Mouse (Mus musculus): ENCODE data around the gene Btbd6. TPM values are rescaled to one million over a fixed set of nuclear protein-coding genes. Genes with fewer than 3 reads are reported as not detected.
A peak's percentile ranks its signal among the peaks of the same experiment; 100 is the strongest.

The Btbd6 gene
- total and polyA plus RNA-seq, 2 experiments from 2014 or later = 21.6 to 62.7 TPM

- Histone ChIP-seq H3K36me3 (replicated peaks; ENCODE audit: control insufficient read depth, insufficient read depth, low read length) (peaks cover 97% of the 10 kb centered on the region), H3K27ac (ENCODE audit: low read depth) (no peak overlapping the region), H3K4me1 (ENCODE audit: control insufficient read depth, insufficient read depth) (no peaks in the 10 kb centered on the region), H3K9me3 (replicated peaks; ENCODE audit: control insufficient read depth, low read length) (no peaks in the 10 kb centered on the region), H3K4me2 (ENCODE audit: low read depth, low read length) (no peak overlapping the region), H3K27me3 (ENCODE audit: control insufficient read depth, insufficient read depth, low read length) (no peaks in the 10 kb centered on the region), H3K4me3 (ENCODE audit: low read depth, low read length) (no peak overlapping the region), H3K9ac (replicated peaks; ENCODE audit: low read depth, low read length) (no peak overlapping the region)
- ATAC-seq (ENCODE audit: insufficient read depth, low read depth) (peak; percentile 80), DNase-seq (ENCODE audit: low spot score) (no peak)
- 49% methylated on average over 6 of the region's 6 CpGs for WGBS
- TF ChIP-seq EP300 (IDR thresholded peaks at IDR 0.05; ENCODE audit: low read depth) = peak; percentile 62; the same call in 1 of the 2 replicates
- TF ChIP-seq CTCF (IDR thresholded peaks at IDR 0.05; ENCODE audit: low read depth) = no peak
These were observed 6.7 kb upstream of the Btbd6 start for GRCm38 (mm10) chr12:112969616-112970015.

- TF ChIP-seq EP300 (IDR thresholded peaks at IDR 0.05; ENCODE audit: low read depth) (no peak), CTCF (IDR thresholded peaks at IDR 0.05; ENCODE audit: low read depth) (no peak)
- Histone ChIP-seq H3K36me3 (replicated peaks; ENCODE audit: control insufficient read depth, insufficient read depth, low read length) (peaks cover 71% of the 10 kb centered on the region), H3K4me3 (ENCODE audit: low read depth, low read length) (no peak overlapping the region), H3K27ac (ENCODE audit: low read depth) (no peak overlapping the region), H3K9me3 (replicated peaks; ENCODE audit: control insufficient read depth, low read length) (no peaks in the 10 kb centered on the region), H3K9ac (replicated peaks; ENCODE audit: low read depth, low read length) (no peak overlapping the region), H3K27me3 (ENCODE audit: control insufficient read depth, insufficient read depth, low read length) (no peaks in the 10 kb centered on the region), H3K4me1 (ENCODE audit: control insufficient read depth, insufficient read depth) (peaks cover 12% of the 10 kb centered on the region), H3K4me2 (ENCODE audit: low read depth, low read length) (no peak overlapping the region)
- DNase-seq (ENCODE audit: low spot score) (no peak), ATAC-seq (ENCODE audit: insufficient read depth, low read depth) (no peak)
- 89% methylated on average over 9 of the region's 9 CpGs for WGBS
These were observed 1.5 kb upstream of the Btbd6 start for GRCm38 (mm10) chr12:112974736-112975135.

GRCm38 (mm10) chr12:112977156-112977555 is 874 bp downstream of the Btbd6 start:
- peaks cover 66% of the 10 kb centered on the region for H3K36me3 ChIP-seq (replicated peaks; ENCODE audit: control insufficient read depth, insufficient read depth, low read length)
- WGBS = 42% methylated on average over 12 of the region's 12 CpGs
- ATAC-seq (ENCODE audit: insufficient read depth, low read depth) = no peak
- peak overlapping the region; percentile 66 for H3K4me3 ChIP-seq (ENCODE audit: low read depth, low read length)
- peaks cover 12% of the 10 kb centered on the region for H3K4me1 ChIP-seq (ENCODE audit: control insufficient read depth, insufficient read depth)
- peak overlapping the region; percentile 88 for H3K27ac ChIP-seq (ENCODE audit: low read depth)
- H3K4me2 ChIP-seq (ENCODE audit: low read depth, low read length) = peak overlapping the region; percentile 92
- TF ChIP-seq EP300 (IDR thresholded peaks at IDR 0.05; ENCODE audit: low read depth) (no peak), CTCF (IDR thresholded peaks at IDR 0.05; ENCODE audit: low read depth) (no peak)
- no peaks in the 10 kb centered on the region for H3K9me3 ChIP-seq (replicated peaks; ENCODE audit: control insufficient read depth, low read length)
- H3K27me3 ChIP-seq (ENCODE audit: control insufficient read depth, insufficient read depth, low read length) = no peaks in the 10 kb centered on the region
- peak overlapping the region; percentile 72 for H3K9ac ChIP-seq (replicated peaks; ENCODE audit: low read depth, low read length)
- no peak for DNase-seq (ENCODE audit: low spot score)

- DNase-seq (ENCODE audit: low spot score) (no peak), ATAC-seq (ENCODE audit: insufficient read depth, low read depth) (no peak)
- H3K4me1 ChIP-seq (ENCODE audit: control insufficient read depth, insufficient read depth) = peaks cover 6% of the 10 kb centered on the region
- no peak overlapping the region for H3K4me2 ChIP-seq (ENCODE audit: low read depth, low read length)
- H3K27ac ChIP-seq (ENCODE audit: low read depth) = no peak overlapping the region; the same call in 1 of the 2 replicates
- H3K9me3 ChIP-seq (replicated peaks; ENCODE audit: control insufficient read depth, low read length) = no peaks in the 10 kb centered on the region
- H3K9ac ChIP-seq (replicated peaks; ENCODE audit: low read depth, low read length) = no peak overlapping the region
- no peaks in the 10 kb centered on the region for H3K27me3 ChIP-seq (ENCODE audit: control insufficient read depth, insufficient read depth, low read length)
- WGBS = 35% methylated on average over 2 of the region's 2 CpGs
- H3K36me3 ChIP-seq (replicated peaks; ENCODE audit: control insufficient read depth, insufficient read depth, low read length) = peaks cover 70% of the 10 kb centered on the region
- no peak overlapping the region for H3K4me3 ChIP-seq (ENCODE audit: low read depth, low read length)
- TF ChIP-seq CTCF (IDR thresholded peaks at IDR 0.05; ENCODE audit: low read depth) (no peak), EP300 (IDR thresholded peaks at IDR 0.05; ENCODE audit: low read depth) (no peak)
These were observed 5.7 kb downstream of the Btbd6 start for GRCm38 (mm10) chr12:112982031-112982430.

GRCm38 (mm10) chr12:112985346-112985745 is 9.1 kb downstream of the Btbd6 start:
- H3K4me1 ChIP-seq (ENCODE audit: control insufficient read depth, insufficient read depth) = no peaks in the 10 kb centered on the region
- no peak overlapping the region for H3K4me2 ChIP-seq (ENCODE audit: low read depth, low read length)
- DNase-seq (ENCODE audit: low spot score) (no peak), ATAC-seq (ENCODE audit: insufficient read depth, low read depth) (no peak)
- WGBS = 95% methylated on average over 6 of the region's 6 CpGs
- H3K9me3 ChIP-seq (replicated peaks; ENCODE audit: control insufficient read depth, low read length) = no peaks in the 10 kb centered on the region
- no peak overlapping the region for H3K9ac ChIP-seq (replicated peaks; ENCODE audit: low read depth, low read length)
- peaks cover 52% of the 10 kb centered on the region for H3K36me3 ChIP-seq (replicated peaks; ENCODE audit: control insufficient read depth, insufficient read depth, low read length)
- no peak overlapping the region for H3K4me3 ChIP-seq (ENCODE audit: low read depth, low read length)
- no peak overlapping the region for H3K27ac ChIP-seq (ENCODE audit: low read depth)
- no peaks in the 10 kb centered on the region for H3K27me3 ChIP-seq (ENCODE audit: control insufficient read depth, insufficient read depth, low read length)
- TF ChIP-seq EP300 (IDR thresholded peaks at IDR 0.05; ENCODE audit: low read depth) (no peak), CTCF (IDR thresholded peaks at IDR 0.05; ENCODE audit: low read depth) (peak; percentile 38)

- Histone ChIP-seq H3K4me2 (ENCODE audit: low read depth, low read length) (no peak overlapping the region), H3K36me3 (replicated peaks; ENCODE audit: control insufficient read depth, insufficient read depth, low read length) (peaks cover 48% of the 10 kb centered on the region), H3K27me3 (ENCODE audit: control insufficient read depth, insufficient read depth, low read length) (no peaks in the 10 kb centered on the region), H3K9ac (replicated peaks; ENCODE audit: low read depth, low read length) (no peak overlapping the region), H3K4me1 (ENCODE audit: control insufficient read depth, insufficient read depth) (no peaks in the 10 kb centered on the region), H3K27ac (ENCODE audit: low read depth) (no peak overlapping the region), H3K4me3 (ENCODE audit: low read depth, low read length) (no peak overlapping the region), H3K9me3 (replicated peaks; ENCODE audit: control insufficient read depth, low read length) (no peaks in the 10 kb centered on the region)
- 74% methylated on average over 6 of the region's 6 CpGs for WGBS
- no peak for ATAC-seq (ENCODE audit: insufficient read depth, low read depth)
- DNase-seq (ENCODE audit: low spot score) = peak; percentile 19
- TF ChIP-seq EP300 (IDR thresholded peaks at IDR 0.05; ENCODE audit: low read depth) (no peak), CTCF (IDR thresholded peaks at IDR 0.05; ENCODE audit: low read depth) (peak; percentile 44)
These were observed 11.6 kb downstream of the Btbd6 start for GRCm38 (mm10) chr12:112987877-112988276.

Data from heart, postnatal 0 days (tissue).